Mouse (Mus musculus): ENCODE measurements around the gene Pml. TPM values are rescaled to one million over a fixed set of nuclear protein-coding genes. Genes with fewer than 3 reads are reported as not detected.

The Pml gene
- polyA plus RNA-seq, 1 experiment from 2014 or later = 4.0 TPM

GRCm38 (mm10) chr9:58204448-58205000, 45.1 kb downstream of the Pml start:
- peak overlapping the region; percentile 87 for H3K27ac ChIP-seq (replicated peaks)

GRCm38 (mm10) chr9:58203516-58204447, 45.8 kb downstream of the Pml start, which contains the start of the genes Islr and Islr2:
Gene Islr (minus strand): TSS chr9:58204306.
Gene Islr2 (minus strand): TSS chr9:58204319.
- no peaks in the 10 kb centered on the region for H3K9me3 ChIP-seq
- peaks cover 47% of the 10 kb centered on the region for H3K4me1 ChIP-seq (replicated peaks)
- H3K36me3 ChIP-seq = no peaks in the 10 kb centered on the region
- peak within 1 kb of the TSS; percentile 87 for H3K27ac ChIP-seq (replicated peaks)
- peak within 1 kb of the TSS; percentile 37 for H3K4me3 ChIP-seq
- H3K27me3 ChIP-seq = peaks cover 67% of the 10 kb centered on the region
- under 1% methylated on average over 42 of the region's 42 CpGs for WGBS
- peak; percentile 68 for ATAC-seq (ENCODE audit: low read depth)
- H3K4me2 ChIP-seq = peak within 1 kb of the TSS; percentile 59
- H3K9ac ChIP-seq = peak within 1 kb of the TSS; percentile 71

More at GRCm38 (mm10) chr9:58204448-58205000, 45.1 kb downstream of the Pml start:
- Histone ChIP-seq H3K27me3 (peaks cover 60% of the 10 kb centered on the region), H3K4me2 (peak overlapping the region; percentile 59), H3K4me3 (peak overlapping the region; percentile 37), H3K4me1 (replicated peaks) (peaks cover 40% of the 10 kb centered on the region), H3K9ac (peak overlapping the region; percentile 71; the same call in 1 of the 2 replicates), H3K9me3 (no peaks in the 10 kb centered on the region), H3K36me3 (no peaks in the 10 kb centered on the region)
- peak; percentile 70 for ATAC-seq (ENCODE audit: low read depth)
- 2% methylated on average over 18 of the region's 18 CpGs for WGBS

GRCm38 (mm10) chr9:58202676-58203453, 46.7 kb downstream of the Pml start:
- peak overlapping the region; percentile 87 for H3K27ac ChIP-seq (replicated peaks)
- H3K4me3 ChIP-seq = peak overlapping the region; percentile 37
- H3K9me3 ChIP-seq = no peaks in the 10 kb centered on the region
- peaks cover 76% of the 10 kb centered on the region for H3K27me3 ChIP-seq
- peak overlapping the region; percentile 71 for H3K9ac ChIP-seq
- H3K36me3 ChIP-seq = no peaks in the 10 kb centered on the region
- H3K4me1 ChIP-seq (replicated peaks) = peaks cover 57% of the 10 kb centered on the region
- 2% methylated on average over 14 of the region's 14 CpGs for WGBS
- no peak for ATAC-seq (ENCODE audit: low read depth)
- peak overlapping the region; percentile 59 for H3K4me2 ChIP-seq

- no peak for ATAC-seq (ENCODE audit: low read depth)
- Histone ChIP-seq H3K27me3 (peaks cover 85% of the 10 kb centered on the region), H3K4me2 (peak overlapping the region; percentile 59), H3K36me3 (no peaks in the 10 kb centered on the region), H3K4me3 (peak overlapping the region; percentile 37), H3K27ac (replicated peaks) (peak overlapping the region; percentile 87), H3K9ac (peak overlapping the region; percentile 71), H3K9me3 (no peaks in the 10 kb centered on the region), H3K4me1 (replicated peaks) (peaks cover 65% of the 10 kb centered on the region)
- under 1% methylated on average over 37 of the region's 37 CpGs for WGBS
These were observed 47.6 kb downstream of the Pml start for GRCm38 (mm10) chr9:58201861-58202549.

- Histone ChIP-seq H3K27me3 (peaks cover 92% of the 10 kb centered on the region), H3K4me3 (peak overlapping the region; percentile 37), H3K27ac (replicated peaks) (peak overlapping the region; percentile 87), H3K4me2 (peak overlapping the region; percentile 59), H3K4me1 (replicated peaks) (peaks cover 73% of the 10 kb centered on the region), H3K9ac (peak overlapping the region; percentile 71), H3K9me3 (no peaks in the 10 kb centered on the region), H3K36me3 (no peaks in the 10 kb centered on the region)
- WGBS = 2% methylated on average over 24 of the region's 24 CpGs
- ATAC-seq (ENCODE audit: low read depth) = no peak
These were observed 48.3 kb downstream of the Pml start for GRCm38 (mm10) chr9:58201091-58201842.

- H3K36me3 ChIP-seq = no peaks in the 10 kb centered on the region
- peak overlapping the region; percentile 59 for H3K4me2 ChIP-seq
- H3K4me1 ChIP-seq (replicated peaks) = peaks cover 77% of the 10 kb centered on the region
- ATAC-seq (ENCODE audit: low read depth) = no peak
- peak overlapping the region; percentile 71 for H3K9ac ChIP-seq
- peak overlapping the region; percentile 87 for H3K27ac ChIP-seq (replicated peaks)
- H3K9me3 ChIP-seq = no peaks in the 10 kb centered on the region
- H3K4me3 ChIP-seq = peak overlapping the region; percentile 37
- WGBS = 8% methylated on average over 11 of the region's 11 CpGs
- peaks cover 93% of the 10 kb centered on the region for H3K27me3 ChIP-seq
These were observed 49.1 kb downstream of the Pml start for GRCm38 (mm10) chr9:58200270-58201090.

GRCm38 (mm10) chr9:58199381-58200269, 50.0 kb downstream of the Pml start:
- H3K4me2 ChIP-seq = peak overlapping the region; percentile 59
- H3K27ac ChIP-seq (replicated peaks) = peak overlapping the region; percentile 87
- H3K4me3 ChIP-seq = peak overlapping the region; percentile 37
- peaks cover 71% of the 10 kb centered on the region for H3K4me1 ChIP-seq (replicated peaks)
- no peaks in the 10 kb centered on the region for H3K9me3 ChIP-seq
- peak overlapping the region; percentile 71 for H3K9ac ChIP-seq
- no peaks in the 10 kb centered on the region for H3K36me3 ChIP-seq
- no peak for ATAC-seq (ENCODE audit: low read depth)
- WGBS = 1% methylated on average over 41 of the region's 41 CpGs
- peaks cover 94% of the 10 kb centered on the region for H3K27me3 ChIP-seq

GRCm38 (mm10) chr9:58198801-58199371, 50.7 kb downstream of the Pml start:
- Histone ChIP-seq H3K27me3 (peaks cover 100% of the 10 kb centered on the region), H3K4me1 (replicated peaks) (peaks cover 69% of the 10 kb centered on the region), H3K9me3 (no peaks in the 10 kb centered on the region), H3K4me3 (peak overlapping the region; percentile 37), H3K9ac (peak overlapping the region; percentile 71), H3K36me3 (no peaks in the 10 kb centered on the region), H3K4me2 (peak overlapping the region; percentile 59), H3K27ac (replicated peaks) (peak overlapping the region; percentile 87)
- 2% methylated on average over 38 of the region's 38 CpGs for WGBS
- ATAC-seq (ENCODE audit: low read depth) = no peak

Measured in neural tube, embryonic 13.5 days (tissue).